Mouse (Mus musculus) liver, postnatal 0 days (tissue): Measurements from ENCODE around the gene Wdr13.

ENCODE experiments used
- CTCF ChIP-seq: sonication (generic); IDR thresholded peaks from 2 replicates; pipeline ENCODE4 v1.5.1; 2016; ENCODE audit warnings: antibody characterized with exemption, low read depth
- EP300 ChIP-seq: IDR thresholded peaks from 2 replicates; pipeline ENCODE4 v1.6.1; 2016; ENCODE audit warnings: antibody characterized with exemption, low read depth, mild to moderate bottlenecking

DNA sequence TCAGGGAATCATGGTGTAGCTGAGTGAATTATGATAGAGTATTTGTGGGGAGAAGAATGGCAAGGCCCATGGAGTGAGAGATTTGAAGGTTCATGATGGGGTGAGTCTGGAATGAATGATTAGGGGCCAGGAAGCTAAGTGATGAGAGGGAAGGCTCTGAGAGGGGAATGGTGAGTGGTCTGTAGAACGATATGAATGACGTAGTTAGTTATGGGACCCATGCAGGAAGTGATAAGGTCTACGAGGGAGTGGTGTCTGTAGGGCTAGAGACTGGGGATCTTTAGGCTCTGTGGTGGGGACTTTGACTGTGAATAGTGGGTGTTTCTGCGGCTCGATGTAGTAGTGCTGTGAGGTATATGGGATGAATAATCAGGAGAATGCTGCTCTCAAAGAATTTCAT is 47.0 kb upstream of the Wdr13 start:
- no peak for TF ChIP-seq CTCF
- TF ChIP-seq EP300, result no peak
